Mouse (Mus musculus): Measurements from ENCODE around the gene Cmklr1.

Cmklr1 gene

GRCm38 (mm10) chr5:113654206-113654605 lies 4.0 kb upstream of the Cmklr1 start:
- no peak for DNase-seq (ENCODE audit: extremely low spot score)

- no peak for DNase-seq (ENCODE audit: extremely low spot score)
These were observed 2.0 kb upstream of the Cmklr1 start for GRCm38 (mm10) chr5:113652215-113652614.

GRCm38 (mm10) chr5:113648647-113649211 lies 1.5 kb downstream of the Cmklr1 start:
- DNase-seq (ENCODE audit: extremely low spot score) = no peak

- no peak for DNase-seq (ENCODE audit: extremely low spot score)
These were observed 3.1 kb downstream of the Cmklr1 start for GRCm38 (mm10) chr5:113647141-113647540.

GRCm38 (mm10) chr5:113644520-113644919 lies 5.7 kb downstream of the Cmklr1 start:
- DNase-seq (ENCODE audit: extremely low spot score) = no peak

- DNase-seq (ENCODE audit: extremely low spot score) = no peak
These were observed 6.9 kb downstream of the Cmklr1 start for GRCm38 (mm10) chr5:113643107-113643848.

- no peak for DNase-seq (ENCODE audit: extremely low spot score)
These were observed 9.2 kb downstream of the Cmklr1 start for GRCm38 (mm10) chr5:113641066-113641465.

GRCm38 (mm10) chr5:113639126-113639525 lies 11.1 kb downstream of the Cmklr1 start:
- no peak for DNase-seq (ENCODE audit: extremely low spot score)

GRCm38 (mm10) chr5:113638055-113638454 lies 12.2 kb downstream of the Cmklr1 start:
- no peak for DNase-seq (ENCODE audit: extremely low spot score)

GRCm38 (mm10) chr5:113637631-113638030 lies 12.6 kb downstream of the Cmklr1 start:
- no peak for DNase-seq (ENCODE audit: extremely low spot score)

- no peak for DNase-seq (ENCODE audit: extremely low spot score)
These were observed 14.2 kb downstream of the Cmklr1 start for GRCm38 (mm10) chr5:113635861-113636565.

- DNase-seq (ENCODE audit: extremely low spot score) = no peak
These were observed 15.2 kb downstream of the Cmklr1 start for GRCm38 (mm10) chr5:113634887-113635610.

- DNase-seq (ENCODE audit: extremely low spot score) = no peak
These were observed 16.1 kb downstream of the Cmklr1 start for GRCm38 (mm10) chr5:113634024-113634651.

- no peak for DNase-seq (ENCODE audit: extremely low spot score)
These were observed 17.1 kb downstream of the Cmklr1 start for GRCm38 (mm10) chr5:113633037-113633714.

- no peak for DNase-seq (ENCODE audit: extremely low spot score)
These were observed 20.1 kb downstream of the Cmklr1 start for GRCm38 (mm10) chr5:113630116-113630515.

GRCm38 (mm10) chr5:113629248-113629647 lies 21.0 kb downstream of the Cmklr1 start:
- DNase-seq (ENCODE audit: extremely low spot score) = no peak

GRCm38 (mm10) chr5:113627820-113628437 lies 22.3 kb downstream of the Cmklr1 start:
- no peak for DNase-seq (ENCODE audit: extremely low spot score)

- DNase-seq (ENCODE audit: extremely low spot score) = no peak
These were observed 23.2 kb downstream of the Cmklr1 start for GRCm38 (mm10) chr5:113626991-113627390.

- no peak for DNase-seq (ENCODE audit: extremely low spot score)
These were observed 23.9 kb downstream of the Cmklr1 start for GRCm38 (mm10) chr5:113626352-113626751.

GRCm38 (mm10) chr5:113625068-113625467 lies 25.2 kb downstream of the Cmklr1 start:
- DNase-seq (ENCODE audit: extremely low spot score) = no peak

- no peak for DNase-seq (ENCODE audit: extremely low spot score)
These were observed 27.2 kb downstream of the Cmklr1 start for GRCm38 (mm10) chr5:113623052-113623451.
